Mouse (Mus musculus) urinary bladder, adult 18-20 months (tissue): ENCODE data around the gene Gnb3.
"Not testable (repeated sequence)": the region's sequence is repeated elsewhere in the genome, so short reads cannot be mapped to it uniquely, and the experiment has no call there.

ENCODE experiments used
- DNase-seq, 2 experiments: peaks; one replicate each; pipeline ENCODE4 v3.0.0; 2022; ENCODE audit warnings: low spot score in 2 of 2, mixed read lengths in 2 of 2

The Gnb3 gene

GRCm38 (mm10) chr6:124857840-124858530, 17.9 kb upstream of the Gnb3 start:
- DNase-seq = no peak

- peak; percentile 73 for DNase-seq
Measured at GRCm38 (mm10) chr6:124856916-124857839, 17.1 kb upstream of the Gnb3 start, which contains the start of gene P3h3. Gene P3h3 (minus strand): TSS chr6:124857752.

DNA sequence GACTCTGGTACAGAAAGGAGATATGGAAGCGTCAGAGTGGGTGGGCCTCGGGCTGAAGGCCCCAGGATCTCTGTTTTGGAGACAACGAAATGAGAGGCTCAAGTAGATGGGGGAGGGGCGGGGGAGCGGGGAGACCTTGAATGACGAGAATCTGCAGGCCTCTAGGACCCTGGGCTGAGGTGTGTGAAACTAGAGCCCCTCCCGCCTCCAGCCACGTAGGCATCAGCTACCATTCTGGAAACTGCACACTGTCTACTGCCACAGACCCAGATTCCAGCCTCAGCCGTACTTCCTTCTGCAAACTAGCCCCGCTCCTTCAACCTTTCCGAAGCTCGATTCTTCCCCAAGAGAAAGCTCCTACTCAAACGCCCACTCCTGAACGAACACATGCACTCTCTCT, 16.2 kb upstream of the Gnb3 start:
- DNase-seq = no peak

- no peak for DNase-seq
Measured at GRCm38 (mm10) chr6:124854647-124855046, 14.6 kb upstream of the Gnb3 start.

DNA sequence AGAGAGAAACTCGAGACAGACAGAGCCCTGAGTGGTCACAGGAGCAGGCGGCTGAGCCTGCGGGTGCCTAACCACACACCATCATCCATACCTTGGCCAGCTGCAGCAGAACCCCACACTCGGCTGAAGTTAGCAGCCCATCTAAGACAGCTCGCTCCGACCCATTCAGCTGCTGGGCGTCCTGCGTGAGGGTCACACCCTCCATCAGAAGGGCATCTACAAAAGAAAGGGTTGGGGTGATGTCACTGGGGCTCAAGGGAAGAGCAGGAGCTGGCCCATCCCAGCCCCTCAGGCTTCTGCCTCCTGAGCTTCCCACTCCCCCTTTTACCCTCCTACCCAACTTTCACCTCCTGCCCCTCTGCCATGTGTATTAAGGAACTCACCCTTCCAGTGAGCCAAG, 10.5 kb upstream of the Gnb3 start:
- no peak for DNase-seq

- peak; percentile 78 to 89 for DNase-seq
Measured at GRCm38 (mm10) chr6:124847305-124847704, 7.2 kb upstream of the Gnb3 start.

DNA sequence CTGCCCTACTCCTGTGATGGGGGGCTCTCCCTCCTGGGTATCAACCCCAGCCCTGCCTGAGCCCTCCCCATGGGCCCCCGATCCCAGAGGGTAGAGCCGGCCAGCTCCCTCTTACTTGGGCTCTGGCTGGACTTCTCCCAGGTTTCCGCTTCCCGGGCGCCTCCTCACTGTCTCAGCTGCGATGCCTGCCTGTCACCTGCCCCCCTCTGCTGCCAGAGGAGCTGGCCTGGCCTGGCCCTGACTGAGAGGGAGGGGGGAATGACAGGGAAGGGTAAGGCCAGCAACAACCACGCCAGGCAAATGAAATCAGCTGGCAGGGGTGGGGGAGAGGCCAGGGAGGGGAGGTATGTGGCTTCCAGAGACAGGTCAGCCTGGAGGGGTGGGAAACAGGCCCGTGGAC, 270 bp downstream of the Gnb3 start:
- DNase-seq = no peak

DNA sequence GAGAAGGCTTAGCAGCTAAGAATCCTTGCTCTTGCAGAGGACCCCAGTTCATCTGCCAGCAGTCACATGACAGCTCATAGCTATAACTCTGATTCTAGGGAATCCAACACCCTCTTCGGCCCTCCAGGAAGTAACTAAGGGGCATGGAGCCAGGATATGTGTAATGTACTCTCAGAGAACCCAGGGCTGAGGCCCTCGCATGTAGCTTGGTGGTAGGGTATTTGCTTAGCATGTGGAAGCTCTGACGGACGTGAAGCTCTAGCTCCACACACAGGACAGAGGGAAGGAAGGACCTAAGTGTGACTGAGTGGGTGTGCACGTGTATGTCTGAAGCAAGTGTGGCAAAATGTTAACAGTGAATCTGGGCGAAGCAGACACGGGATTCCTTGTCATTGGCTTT, 3.7 kb downstream of the Gnb3 start:
- DNase-seq = no peak

- DNase-seq = no peak
Measured at GRCm38 (mm10) chr6:124835531-124835930, 4.5 kb downstream of the Gnb3 start.

GRCm38 (mm10) chr6:124834512-124835081, 5.5 kb downstream of the Gnb3 start:
- DNase-seq = no peak

GRCm38 (mm10) chr6:124831649-124832048, 8.4 kb downstream of the Gnb3 start:
- DNase-seq = no peak

- not testable (repeated sequence) for DNase-seq
Measured at GRCm38 (mm10) chr6:124831199-124831598, 8.9 kb downstream of the Gnb3 start.

GRCm38 (mm10) chr6:124829799-124830700, 10.0 kb downstream of the Gnb3 start:
- DNase-seq = peak; percentile 86 to 87

DNA sequence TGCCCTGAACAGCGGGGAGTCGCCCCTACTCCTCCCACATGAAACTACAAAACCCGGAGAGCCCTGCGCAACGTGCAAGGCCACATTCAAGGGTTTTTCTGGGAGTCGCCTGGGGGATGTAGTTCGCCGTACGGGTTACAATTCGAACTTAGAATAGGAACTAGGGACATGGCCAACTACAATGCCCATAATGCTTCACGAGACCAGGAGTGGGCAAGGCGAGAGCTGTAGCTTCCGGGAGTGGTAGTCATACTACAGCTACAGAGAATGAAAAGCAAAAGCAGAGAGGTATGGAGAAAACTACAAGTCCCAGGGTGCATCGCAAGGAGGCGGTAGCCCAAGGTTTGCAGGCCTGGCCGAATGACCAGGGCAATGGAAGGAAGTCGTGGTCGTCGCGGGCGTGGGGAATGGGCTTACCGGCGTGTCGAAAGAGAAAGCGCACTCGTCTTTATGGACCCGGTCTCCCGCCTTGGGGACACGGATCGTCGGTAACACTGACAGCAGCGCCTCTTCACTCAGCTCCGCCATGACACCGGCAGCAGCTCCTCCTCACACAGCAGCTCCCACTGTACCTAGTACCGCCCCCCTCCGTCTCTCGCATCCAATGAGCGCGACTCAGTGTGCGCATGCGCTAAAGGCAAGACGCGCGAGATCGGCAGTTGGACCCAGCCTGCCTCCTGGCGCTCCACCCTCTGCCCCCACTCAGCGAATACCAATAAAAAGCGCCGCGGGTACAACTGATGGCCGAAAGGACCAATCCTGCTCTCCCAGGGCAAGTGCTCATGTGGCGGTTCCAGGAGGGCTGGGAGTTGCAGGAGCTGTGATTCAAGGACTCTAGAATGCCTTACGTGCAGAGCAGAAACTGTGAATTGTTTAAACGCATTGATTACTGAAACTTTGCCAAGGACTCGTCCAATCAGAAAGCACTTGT, 10.9 kb downstream of the Gnb3 start, which contains the start of the genes Usp5 and Cdca3:
Gene Usp5, minus strand, starts transcription at position 617 of the 931 bp plus-strand sequence.
Gene Cdca3, plus strand, starts transcription at position 680 of the 931 bp plus-strand sequence.
- DNase-seq = peak; percentile 96 to 99

GRCm38 (mm10) chr6:124828101-124828592, 11.9 kb downstream of the Gnb3 start:
- peak in 1 of 2 experiments; percentile 46 for DNase-seq

- no peak for DNase-seq
Measured at GRCm38 (mm10) chr6:124822049-124822448, 18.0 kb downstream of the Gnb3 start.

GRCm38 (mm10) chr6:124820891-124821290, 19.2 kb downstream of the Gnb3 start:
- no peak for DNase-seq

DNA sequence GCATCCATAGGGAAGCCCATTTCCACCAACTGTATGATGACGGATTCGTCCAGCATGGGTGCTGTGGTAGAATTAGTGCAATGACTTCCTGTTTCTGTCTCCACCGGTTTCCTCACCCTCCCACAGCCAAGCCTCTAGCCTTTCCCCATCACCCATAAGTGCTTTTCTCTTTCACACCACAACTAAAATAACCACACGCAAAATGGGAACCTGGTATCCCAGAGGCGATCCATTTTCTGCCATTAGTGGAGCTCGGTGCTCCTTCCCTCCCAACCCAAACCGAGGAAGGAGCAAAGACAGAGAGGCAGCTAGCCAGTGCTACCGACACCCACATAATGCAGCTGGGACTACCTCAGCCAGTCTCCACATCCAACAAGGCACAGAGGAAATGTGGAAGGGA, 22.1 kb downstream of the Gnb3 start:
- no peak for DNase-seq

DNA sequence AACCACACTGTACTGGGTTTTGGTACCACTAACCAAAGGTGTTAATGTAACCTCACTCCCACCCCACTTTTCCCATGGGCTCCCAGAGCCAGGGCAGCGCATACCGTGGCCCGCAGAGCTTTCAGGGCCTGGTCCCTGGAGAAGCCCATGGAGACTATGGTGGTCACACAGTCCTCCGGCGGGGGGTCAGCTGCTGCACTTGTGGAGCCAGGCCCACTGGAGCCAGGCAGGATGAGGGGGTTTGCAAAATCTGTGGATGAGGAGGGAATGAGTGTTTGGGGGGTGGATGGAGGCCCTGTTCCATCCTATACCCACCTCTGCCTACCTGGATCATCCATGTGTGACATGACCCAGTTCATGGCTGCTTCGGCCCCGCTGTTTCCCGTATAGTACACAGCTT, 22.5 kb downstream of the Gnb3 start:
- no peak for DNase-seq

DNA sequence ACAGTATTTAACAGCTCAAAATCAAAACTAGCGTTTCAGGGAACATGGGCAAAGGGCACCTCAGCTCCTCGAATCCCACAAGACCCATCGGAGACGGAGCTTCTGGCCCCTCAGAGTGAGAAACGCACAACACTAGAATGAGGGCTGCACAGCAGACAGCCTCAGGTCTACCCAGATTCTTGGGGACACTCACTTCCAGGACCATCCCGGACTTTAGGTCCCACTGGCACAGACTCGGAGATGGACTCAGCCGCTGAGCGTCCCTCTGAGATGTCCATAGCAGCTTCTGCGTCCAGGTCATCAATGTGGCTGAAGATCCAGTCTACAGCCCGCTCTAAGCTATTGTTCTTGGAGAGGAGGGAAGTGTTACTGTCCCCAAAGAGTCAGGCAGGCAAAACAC, 22.9 kb downstream of the Gnb3 start:
- no peak for DNase-seq
